Mouse (Mus musculus) midbrain, embryonic 14.5 days (tissue): ENCODE measurements at regions not wholly inside any gene's neighbourhood (a gene's known extent, or its start where the extent isn't known, plus 50 kb on each side); places are given as distances from the start of the nearest gene placed in this dataset.

Experiments used
- ATAC-seq: fragments of 200-750 bp; cut with Nextera tagmentation; 2 replicates; pipeline ENCODE4 v1.8.0; 2017; ENCODE audit warnings: moderate number of reproducible peaks, moderate library complexity; ENCODE audit not compliant: low FRiP score, low TSS enrichment
- DNase-seq: peaks from one replicate; pipeline ENCODE4 v3.0.0-alpha.2; 2015
- H3K27ac ChIP-seq: fragments of 300-500 bp; sonication (generic); replicated peaks from 2 replicates; pipeline ENCODE4 v1.5.1; 2014; ENCODE audit warnings: mild to moderate bottlenecking, low read depth, low read length, moderate library complexity
- H3K27me3 ChIP-seq: fragments of 300-500 bp; sonication (generic); 2 replicates; pipeline ENCODE4 v1.6.1; 2014; ENCODE audit warnings: low read length, control low read depth, mixed read lengths; ENCODE audit not compliant: control insufficient read depth, insufficient read depth
- H3K36me3 ChIP-seq: fragments of 300-500 bp; sonication (generic); 2 replicates; pipeline ENCODE4 v1.6.1; 2014; ENCODE audit warnings: low read length, control low read depth; ENCODE audit not compliant: control insufficient read depth, insufficient read depth
- H3K4me1 ChIP-seq: fragments of 300-500 bp; sonication (generic); 2 replicates; pipeline ENCODE4 v1.6.1; 2014; ENCODE audit warnings: mild to moderate bottlenecking, antibody characterized with exemption, low read length, control low read depth; ENCODE audit not compliant: control insufficient read depth, insufficient read depth
- H3K4me2 ChIP-seq: fragments of 300-500 bp; sonication (generic); 2 replicates; pipeline ENCODE4 v1.6.1; 2014; ENCODE audit warnings: mild to moderate bottlenecking, low read length, moderate library complexity
- H3K4me3 ChIP-seq: fragments of 300-500 bp; sonication (generic); replicated peaks from 2 replicates; pipeline ENCODE4 v1.5.1; 2014; ENCODE audit warnings: low read depth, low read length
- H3K9ac ChIP-seq: fragments of 300-500 bp; sonication (generic); replicated peaks from 2 replicates; pipeline ENCODE4 v1.6.1; 2014; ENCODE audit warnings: mild to moderate bottlenecking, low read length, moderate library complexity
- H3K9me3 ChIP-seq: fragments of 300-500 bp; sonication (generic); 2 replicates; pipeline ENCODE4 v1.6.1; 2016; ENCODE audit warnings: low read length, control low read depth, mixed read lengths; ENCODE audit not compliant: control insufficient read depth
- WGBS: fragments of 180-500 bp; shearing (Covaris S2); extraction: QIAGEN DNeasy Blood & Tissue Kit; methylation state at CpG from one replicate; pipeline ENCODE4 v1.1.7; 2014; 5-methylcytosine and 5-hydroxymethylcytosine counted together

DNA sequence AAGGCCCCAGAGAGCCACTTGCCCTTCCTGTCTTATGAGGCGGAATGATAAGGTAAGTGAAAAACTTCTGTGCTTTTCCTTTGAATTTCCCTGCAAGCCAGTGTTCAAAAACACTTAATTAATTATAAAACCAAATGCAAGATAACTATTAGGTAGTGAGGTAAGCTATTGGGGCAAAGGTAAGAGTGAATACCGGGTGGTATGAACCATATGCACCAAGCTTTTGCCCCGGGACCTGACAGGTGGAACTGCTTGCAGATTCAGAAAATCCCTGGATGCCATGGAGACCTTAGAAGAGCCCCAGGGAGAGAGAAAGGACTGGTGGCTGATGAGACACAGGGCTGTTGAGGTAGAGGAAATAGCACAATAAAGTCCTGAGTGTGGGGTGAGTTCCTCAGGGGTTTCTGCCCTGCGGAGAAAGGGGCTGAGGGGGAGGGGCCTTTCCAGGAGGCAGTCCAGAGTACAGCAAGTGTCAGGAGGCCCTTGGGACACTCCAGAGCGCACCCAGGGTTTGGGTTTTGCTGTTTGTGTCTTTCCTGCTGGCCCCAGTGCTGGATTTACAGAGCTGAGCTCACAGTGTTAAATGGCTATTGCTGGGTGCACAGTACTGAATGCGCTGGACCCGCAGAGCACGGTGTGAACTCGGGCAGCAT, 317.1 kb downstream of the Fgf9 start:
- WGBS: 81% methylated on average over 9 of the region's 9 CpGs
- Histone ChIP-seq H3K36me3 (no peaks in the 10 kb centered on the region), H3K4me1 (no peaks in the 10 kb centered on the region), H3K27ac (no peak overlapping the region), H3K27me3 (no peaks in the 10 kb centered on the region), H3K9ac (no peak overlapping the region), H3K4me3 (no peak overlapping the region), H3K4me2 (no peak overlapping the region), H3K9me3 (no peaks in the 10 kb centered on the region)
- DNase-seq: no peak
- ATAC-seq: no peak

DNA sequence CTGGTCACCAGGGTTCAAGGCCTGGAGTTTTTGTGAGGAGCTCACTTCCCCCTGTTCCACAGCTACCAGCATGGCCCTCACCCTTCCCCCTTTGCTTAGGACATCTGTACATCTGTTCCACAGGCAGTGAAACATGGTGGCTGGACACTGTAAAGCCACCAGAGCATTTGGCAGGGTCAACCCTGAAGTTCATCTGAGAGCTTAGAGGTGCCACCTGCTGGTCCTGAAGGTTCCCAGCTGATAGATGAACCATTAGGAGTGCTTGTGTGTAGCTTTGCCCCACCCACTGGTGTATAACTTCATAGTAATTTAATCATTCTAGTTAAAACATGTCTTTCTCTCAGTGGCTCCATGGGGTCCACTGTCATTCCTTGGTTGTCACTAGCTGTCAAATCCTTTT, 304.7 kb downstream of the Fgf9 start:
- no peaks in the 10 kb centered on the region for H3K4me1 ChIP-seq
- H3K27me3 ChIP-seq: no peaks in the 10 kb centered on the region
- DNase-seq: no peak
- no peak for ATAC-seq
- H3K4me3 ChIP-seq: no peak overlapping the region
- H3K9ac ChIP-seq: no peak overlapping the region
- no peak overlapping the region for H3K4me2 ChIP-seq
- H3K9me3 ChIP-seq: no peaks in the 10 kb centered on the region
- H3K36me3 ChIP-seq: no peaks in the 10 kb centered on the region
- H3K27ac ChIP-seq: no peak overlapping the region

DNA sequence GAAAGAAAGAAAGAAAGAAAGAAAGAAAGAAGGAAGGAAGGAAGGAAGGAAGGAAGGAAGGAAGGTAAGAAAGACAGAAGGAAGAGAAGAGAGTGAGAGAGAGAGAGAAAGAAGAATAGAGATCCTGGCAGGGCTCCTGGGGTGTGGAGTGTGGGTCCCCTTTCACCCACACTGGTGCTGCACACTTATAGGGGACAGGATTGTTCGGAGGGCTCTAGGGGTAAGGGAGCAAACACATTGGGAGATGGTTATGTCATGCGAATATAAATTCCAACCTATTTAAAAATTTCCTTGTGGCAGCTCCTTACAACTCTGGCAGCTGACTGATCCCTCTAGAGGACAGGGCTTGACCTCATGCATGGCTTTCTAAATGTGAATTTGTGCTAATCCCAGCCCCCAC, 286.5 kb downstream of the Fgf9 start:
- no peaks in the 10 kb centered on the region for H3K36me3 ChIP-seq
- 69% methylated on average over 2 of the region's 2 CpGs for WGBS
- H3K27ac ChIP-seq: no peak overlapping the region
- H3K9me3 ChIP-seq: no peaks in the 10 kb centered on the region
- no peaks in the 10 kb centered on the region for H3K4me1 ChIP-seq
- DNase-seq: no peak
- no peaks in the 10 kb centered on the region for H3K27me3 ChIP-seq
- H3K4me2 ChIP-seq: no peak overlapping the region
- no peak overlapping the region for H3K9ac ChIP-seq
- H3K4me3 ChIP-seq: no peak overlapping the region
- no peak for ATAC-seq

DNA sequence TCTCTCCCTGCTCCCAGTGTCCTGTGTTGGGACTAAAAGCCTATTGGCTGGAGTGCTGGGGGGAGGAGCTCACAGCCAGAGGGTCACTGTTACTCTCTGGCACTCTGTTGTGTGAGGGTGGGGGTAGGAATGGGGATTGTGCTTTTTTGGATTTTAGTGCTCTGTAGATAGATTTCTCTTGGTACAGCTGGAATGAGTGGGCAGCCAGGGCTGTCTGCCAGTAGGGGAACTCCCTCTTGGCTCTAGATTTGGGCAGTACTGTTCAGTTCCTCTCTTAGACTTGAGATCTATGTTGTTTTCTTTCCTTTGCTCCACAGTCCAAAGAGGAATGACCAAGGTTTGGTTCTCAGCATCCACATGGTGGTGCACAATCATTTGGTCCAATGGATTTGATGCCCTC, 282.6 kb downstream of the Fgf9 start:
- H3K4me1 ChIP-seq: no peaks in the 10 kb centered on the region
- H3K27me3 ChIP-seq: no peaks in the 10 kb centered on the region
- DNase-seq (no peak), ATAC-seq (no peak)
- no peak overlapping the region for H3K27ac ChIP-seq
- H3K36me3 ChIP-seq: no peaks in the 10 kb centered on the region
- H3K9me3 ChIP-seq: no peaks in the 10 kb centered on the region
- no peak overlapping the region for H3K4me3 ChIP-seq
- H3K4me2 ChIP-seq: no peak overlapping the region
- no peak overlapping the region for H3K9ac ChIP-seq

DNA sequence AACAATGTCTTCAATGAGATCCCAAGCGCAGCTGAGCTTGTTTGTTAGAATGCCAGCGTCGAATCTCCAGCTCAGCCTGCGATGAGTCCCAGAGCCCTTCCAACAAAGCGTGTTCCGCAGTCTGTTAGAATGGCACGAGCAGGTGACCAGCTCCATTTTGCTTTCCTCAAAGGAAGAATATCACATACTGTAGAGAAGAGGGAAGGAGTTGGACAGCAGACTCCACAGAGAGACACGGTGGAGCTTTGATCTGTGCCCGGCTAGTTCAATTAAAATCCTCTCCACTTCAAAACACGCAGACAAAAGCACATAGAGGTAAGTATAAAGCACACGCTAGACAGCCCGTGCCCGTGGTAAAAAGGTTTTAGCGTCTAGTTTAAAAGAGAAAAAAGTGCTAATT, 265.8 kb downstream of the Fgf9 start:
- no peak overlapping the region for H3K27ac ChIP-seq
- H3K4me3 ChIP-seq: no peak overlapping the region
- no peaks in the 10 kb centered on the region for H3K9me3 ChIP-seq
- DNase-seq (peak; percentile 32), ATAC-seq (no peak)
- no peaks in the 10 kb centered on the region for H3K36me3 ChIP-seq
- no peaks in the 10 kb centered on the region for H3K27me3 ChIP-seq
- H3K4me2 ChIP-seq: no peak overlapping the region
- 64% methylated on average over 14 of the region's 14 CpGs for whole genome bisulfite sequencing
- H3K4me1 ChIP-seq: no peaks in the 10 kb centered on the region
- H3K9ac ChIP-seq: no peak overlapping the region

DNA sequence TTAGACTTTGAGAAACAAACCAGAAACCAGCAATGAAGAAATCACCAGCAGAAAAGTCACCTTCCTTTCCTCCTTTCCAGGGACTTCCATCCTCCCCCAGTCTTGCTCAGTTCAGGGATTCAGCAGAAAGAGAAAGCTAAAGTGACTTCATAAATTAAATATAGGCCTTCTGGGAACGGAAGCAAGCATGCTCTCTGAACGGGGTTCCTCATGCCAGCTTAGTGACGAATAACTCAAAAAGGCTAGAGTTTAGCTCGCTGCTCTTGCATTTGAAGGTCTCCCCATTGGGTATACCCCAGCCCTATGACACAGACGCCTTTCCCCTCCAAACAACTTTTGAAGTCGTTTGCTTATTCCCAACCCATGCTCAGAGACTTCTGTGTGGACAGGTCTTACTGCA, 252.8 kb downstream of the Fgf9 start:
- H3K4me2 ChIP-seq: no peak overlapping the region
- DNase-seq (no peak), ATAC-seq (no peak)
- H3K9me3 ChIP-seq: no peaks in the 10 kb centered on the region
- no peak overlapping the region for H3K27ac ChIP-seq
- no peaks in the 10 kb centered on the region for H3K36me3 ChIP-seq
- H3K9ac ChIP-seq: no peak overlapping the region
- no peak overlapping the region for H3K4me3 ChIP-seq
- H3K4me1 ChIP-seq: no peaks in the 10 kb centered on the region
- no peaks in the 10 kb centered on the region for H3K27me3 ChIP-seq
- WGBS: 82% methylated on average over 6 of the region's 6 CpGs

DNA sequence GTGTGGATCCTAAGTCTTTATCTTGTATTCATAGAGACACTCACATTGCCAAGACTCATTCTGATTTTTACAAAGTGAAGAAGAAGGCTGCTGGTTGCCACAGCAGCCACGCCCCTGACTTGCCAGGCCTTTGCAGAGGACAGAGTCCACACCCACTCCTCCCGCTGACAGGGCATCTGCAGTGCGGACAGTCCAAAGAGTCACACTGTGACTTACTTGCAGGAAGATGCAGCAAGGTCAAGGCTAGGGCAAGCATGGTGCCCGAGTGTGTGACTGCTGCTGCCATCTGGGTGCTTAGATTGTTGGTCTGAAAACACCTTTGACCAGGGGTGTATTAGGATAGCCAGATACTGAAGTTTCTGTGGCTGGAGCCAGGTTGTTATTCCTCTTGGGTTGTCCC, 252.1 kb downstream of the Fgf9 start:
- Histone ChIP-seq H3K4me2 (no peak overlapping the region), H3K36me3 (no peaks in the 10 kb centered on the region), H3K9me3 (no peaks in the 10 kb centered on the region), H3K9ac (no peak overlapping the region), H3K27ac (no peak overlapping the region), H3K27me3 (no peaks in the 10 kb centered on the region), H3K4me1 (no peaks in the 10 kb centered on the region), H3K4me3 (no peak overlapping the region)
- 80% methylated on average over 4 of the region's 4 CpGs for WGBS
- ATAC-seq: no peak
- DNase-seq: no peak

DNA sequence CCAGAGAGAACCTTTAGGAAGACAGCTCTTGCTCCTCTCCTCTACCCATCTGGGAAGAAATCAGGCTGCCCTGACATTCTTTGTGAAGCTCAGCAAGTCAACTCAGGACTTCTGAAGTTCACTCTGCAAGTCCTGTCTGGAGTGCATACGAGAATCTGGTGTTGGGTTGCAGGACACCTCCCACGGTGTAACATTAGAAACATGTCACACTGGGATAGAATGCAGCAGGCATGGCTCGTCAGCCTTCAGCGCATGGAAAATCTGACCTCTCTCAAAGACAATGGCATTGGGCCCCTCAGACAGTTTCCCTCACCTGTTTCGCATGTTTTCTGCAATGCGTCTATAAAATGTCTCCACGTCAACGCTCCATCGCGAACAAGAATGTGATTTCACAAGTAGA, 251.5 kb downstream of the Fgf9 start:
- H3K27me3 ChIP-seq: no peaks in the 10 kb centered on the region
- ATAC-seq (no peak), DNase-seq (no peak)
- H3K9ac ChIP-seq: no peak overlapping the region
- H3K4me2 ChIP-seq: no peak overlapping the region
- H3K4me1 ChIP-seq: no peaks in the 10 kb centered on the region
- WGBS: 74% methylated on average over 10 of the region's 10 CpGs
- no peak overlapping the region for H3K4me3 ChIP-seq
- H3K9me3 ChIP-seq: no peaks in the 10 kb centered on the region
- no peak overlapping the region for H3K27ac ChIP-seq
- H3K36me3 ChIP-seq: no peaks in the 10 kb centered on the region

DNA sequence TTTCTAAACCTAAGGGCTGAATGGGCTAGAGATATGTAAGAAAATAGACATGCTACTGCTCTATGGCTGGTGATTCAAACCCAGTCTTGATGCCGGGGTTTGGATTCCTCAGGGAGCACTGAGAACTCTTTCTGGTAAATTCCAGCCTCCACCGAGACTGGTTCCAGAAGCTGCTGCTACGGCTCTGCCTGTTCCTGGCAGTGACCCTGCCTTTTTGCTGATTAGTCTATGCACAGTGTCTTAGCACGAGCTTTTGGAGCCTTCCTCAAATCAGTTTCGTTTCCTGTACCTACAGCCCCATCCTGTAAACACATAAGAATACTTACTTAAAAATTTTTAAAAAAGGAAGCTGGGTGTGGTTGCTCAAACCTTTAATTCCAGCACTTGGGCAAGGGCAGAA, 250.9 kb downstream of the Fgf9 start:
- DNase-seq: no peak
- H3K36me3 ChIP-seq: no peaks in the 10 kb centered on the region
- no peak overlapping the region for H3K4me3 ChIP-seq
- no peak overlapping the region for H3K4me2 ChIP-seq
- H3K27me3 ChIP-seq: no peaks in the 10 kb centered on the region
- no peaks in the 10 kb centered on the region for H3K4me1 ChIP-seq
- 93% methylated on average over 5 of the region's 5 CpGs for WGBS
- no peak for ATAC-seq
- no peak overlapping the region for H3K9ac ChIP-seq
- no peaks in the 10 kb centered on the region for H3K9me3 ChIP-seq
- H3K27ac ChIP-seq: no peak overlapping the region
